Mouse (Mus musculus) kidney, postnatal 14 days (tissue): ENCODE results near the gene Pmvk.
A peak's percentile ranks its signal among the peaks of the same experiment; 100 is the strongest.

Experiments used
- DNase-seq: peaks from one replicate; pipeline ENCODE4 v3.0.0; 2022; ENCODE audit warnings: mixed read lengths

The Pmvk gene

DNA sequence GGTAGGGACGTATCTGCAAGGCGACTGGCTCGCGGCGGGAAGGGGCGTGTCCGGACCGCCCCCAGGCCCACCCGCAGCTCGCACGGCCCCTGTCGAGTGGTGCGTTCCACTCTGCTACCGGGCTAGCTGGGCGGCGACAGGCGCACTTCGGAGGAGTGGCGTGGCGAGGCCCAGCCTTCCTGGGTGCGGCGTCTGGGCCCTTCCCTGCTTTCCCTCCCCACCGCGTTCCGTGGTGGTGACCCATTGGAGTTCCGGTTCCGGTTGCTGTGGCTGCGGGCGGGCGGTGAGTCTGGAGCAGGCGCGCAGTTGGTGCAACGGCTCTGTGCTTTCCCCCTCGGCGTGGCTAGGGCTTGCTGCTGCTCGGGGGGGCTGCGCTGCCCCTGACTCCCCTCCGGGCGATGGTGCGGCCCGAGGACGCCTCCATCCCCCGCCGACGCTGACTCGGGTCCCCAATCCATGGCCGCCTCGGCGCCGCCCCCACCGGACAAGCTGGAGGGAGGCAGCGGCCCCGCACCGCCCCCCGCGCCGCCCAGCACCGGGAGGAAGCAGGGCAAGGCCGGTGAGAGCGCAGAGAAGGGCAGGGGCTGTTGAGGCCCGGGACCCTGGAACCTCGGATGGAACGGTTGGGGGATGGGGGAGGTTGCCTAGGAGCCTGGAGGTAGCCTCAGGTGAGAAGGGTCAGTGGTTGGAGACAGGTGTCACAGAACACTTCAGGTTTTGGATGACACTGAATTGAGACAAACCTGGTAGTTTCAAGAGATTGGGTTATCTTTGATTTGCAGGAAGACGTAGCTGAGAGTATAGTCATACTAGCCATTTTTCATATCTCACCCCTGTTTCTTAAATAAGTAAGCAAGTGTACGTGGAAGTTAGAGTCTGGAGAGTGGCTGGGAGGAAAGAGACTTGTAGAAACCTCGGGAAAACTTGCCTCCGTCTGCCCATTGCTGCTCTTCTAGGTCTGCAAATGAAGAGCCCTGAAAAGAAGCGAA lies 23.9 kb upstream of the Pmvk start, which contains the start of gene Pygo2:
TSS of gene Pygo2 (plus strand) at position 44 of the 989 bp plus-strand sequence.
- peak; percentile 97 for DNase-seq

- no peak for DNase-seq
Measured at GRCm38 (mm10) chr3:89432606-89433005, 21.7 kb upstream of the Pmvk start.

DNA sequence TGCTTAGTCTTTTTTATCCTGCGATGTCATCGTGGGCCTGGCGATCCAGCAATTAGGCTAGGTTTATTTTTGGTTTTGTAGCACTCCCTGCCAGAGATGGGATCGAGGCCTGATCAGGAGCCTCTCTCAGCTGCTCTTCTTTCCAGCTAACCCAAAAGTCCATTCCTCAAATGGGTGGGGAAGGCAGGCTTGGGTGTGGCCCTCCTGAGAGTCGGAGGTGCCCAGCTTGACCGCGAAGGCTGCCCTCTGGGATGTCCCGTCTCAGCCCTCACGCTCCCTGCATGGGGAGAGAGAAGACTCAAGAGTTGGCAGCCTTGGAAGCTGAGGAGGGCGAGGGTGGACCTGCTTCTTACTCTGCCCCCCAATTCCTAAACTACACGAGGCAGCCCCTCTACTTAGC lies 19.8 kb upstream of the Pmvk start:
- DNase-seq = no peak

- DNase-seq = no peak
Measured at GRCm38 (mm10) chr3:89435041-89435440, 19.3 kb upstream of the Pmvk start.

GRCm38 (mm10) chr3:89436176-89437113 lies 17.9 kb upstream of the Pmvk start, which contains the start of gene Pbxip1:
TSS of gene Pbxip1 (plus strand) at chr3:89436706.
- peak; percentile 86 for DNase-seq

- DNase-seq = peak; percentile 41
Measured at GRCm38 (mm10) chr3:89437269-89437668, 17.1 kb upstream of the Pmvk start.

DNA sequence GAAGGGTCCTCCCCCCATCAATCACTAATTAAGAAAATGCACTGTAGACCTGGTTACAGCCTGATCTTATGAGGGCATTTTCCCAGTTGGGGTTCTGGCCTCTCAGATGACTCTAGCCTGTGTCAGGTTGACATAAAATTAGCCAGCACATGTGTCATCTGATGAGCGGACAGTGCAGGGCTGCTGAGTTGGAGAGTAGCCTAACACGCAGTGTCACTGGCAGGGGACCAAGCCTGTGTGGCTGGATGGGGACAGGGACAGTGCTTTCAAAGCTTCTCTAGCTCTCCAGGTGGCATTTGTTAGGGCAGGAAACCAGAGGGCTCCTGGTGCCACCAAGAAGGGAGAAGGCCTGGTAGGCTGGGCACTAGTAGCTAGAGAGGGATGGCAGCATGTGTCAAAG lies 13.7 kb upstream of the Pmvk start:
- no peak for DNase-seq

GRCm38 (mm10) chr3:89448720-89449537 lies 5.4 kb upstream of the Pmvk start:
- DNase-seq = peak; percentile 82

- DNase-seq = peak; percentile 78
Measured at GRCm38 (mm10) chr3:89449541-89449940, 4.8 kb upstream of the Pmvk start.

DNA sequence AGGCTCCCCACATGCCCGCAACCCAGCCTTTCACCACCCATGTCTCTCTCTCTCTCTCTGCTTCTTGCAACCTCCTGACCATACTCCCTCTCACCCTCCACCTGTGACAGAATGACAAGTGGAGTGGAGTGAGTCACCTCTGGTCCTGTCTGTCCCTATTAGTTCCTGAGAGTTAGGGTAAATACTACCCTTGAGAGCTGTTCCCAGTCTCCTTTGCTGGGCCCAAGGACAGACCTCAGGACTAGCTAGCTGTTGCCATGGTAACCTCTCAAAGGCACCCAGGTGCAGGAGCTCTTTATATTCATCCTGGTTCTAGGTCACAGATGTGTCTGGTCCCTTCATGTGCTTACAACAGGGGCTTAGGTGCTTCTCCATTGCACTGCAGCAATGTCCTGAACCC lies 2.4 kb upstream of the Pmvk start:
- DNase-seq = no peak

- no peak for DNase-seq
Measured at GRCm38 (mm10) chr3:89455786-89456285, 1.5 kb downstream of the Pmvk start.

DNA sequence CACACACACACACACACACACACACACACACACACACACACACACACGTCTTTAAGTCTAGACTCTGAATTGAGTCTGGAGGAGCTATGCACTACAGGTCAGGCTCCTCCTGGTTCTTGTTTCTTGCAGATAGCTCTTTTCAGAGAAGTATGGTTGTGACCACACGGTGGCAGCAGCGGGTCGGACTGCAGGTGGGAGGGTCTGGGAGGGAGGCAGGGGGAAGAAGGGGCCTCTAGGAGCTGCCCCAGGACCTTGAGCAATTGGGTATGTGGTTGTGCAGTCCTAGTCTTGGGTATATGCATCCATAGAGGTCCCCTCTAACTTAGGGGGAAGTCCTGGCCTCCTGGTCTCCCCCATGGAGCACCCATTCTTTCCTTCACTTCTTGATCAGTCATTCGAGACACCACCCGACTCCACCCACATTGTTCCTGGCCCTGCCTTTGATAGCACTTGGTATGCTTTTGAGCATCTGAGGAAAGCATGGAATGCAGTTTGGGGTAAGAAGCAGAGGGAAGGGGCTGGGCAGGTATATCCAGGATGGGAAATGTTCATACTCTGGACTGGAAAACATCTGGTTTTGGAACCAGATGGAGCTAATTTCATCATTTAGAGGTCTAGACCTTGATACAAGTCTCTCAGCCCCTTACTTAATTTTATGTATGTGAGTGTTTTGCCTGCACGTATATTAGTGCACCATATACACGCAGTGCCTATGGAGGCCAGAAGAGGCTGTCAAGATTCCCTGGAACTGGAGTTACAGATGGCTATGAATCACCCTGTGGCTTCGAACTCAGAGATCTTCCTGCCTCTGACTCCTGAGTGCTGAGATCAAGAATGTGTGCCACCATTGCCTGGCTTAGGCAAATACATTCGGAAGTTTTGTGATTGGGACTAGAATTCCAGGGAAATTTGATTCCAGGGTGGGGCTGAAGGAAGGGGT lies 2.7 kb downstream of the Pmvk start:
- DNase-seq = peak; percentile 76

GRCm38 (mm10) chr3:89458372-89458964 lies 4.1 kb downstream of the Pmvk start:
- DNase-seq = no peak

GRCm38 (mm10) chr3:89458965-89459807 lies 4.8 kb downstream of the Pmvk start:
- DNase-seq = peak; percentile 95

DNA sequence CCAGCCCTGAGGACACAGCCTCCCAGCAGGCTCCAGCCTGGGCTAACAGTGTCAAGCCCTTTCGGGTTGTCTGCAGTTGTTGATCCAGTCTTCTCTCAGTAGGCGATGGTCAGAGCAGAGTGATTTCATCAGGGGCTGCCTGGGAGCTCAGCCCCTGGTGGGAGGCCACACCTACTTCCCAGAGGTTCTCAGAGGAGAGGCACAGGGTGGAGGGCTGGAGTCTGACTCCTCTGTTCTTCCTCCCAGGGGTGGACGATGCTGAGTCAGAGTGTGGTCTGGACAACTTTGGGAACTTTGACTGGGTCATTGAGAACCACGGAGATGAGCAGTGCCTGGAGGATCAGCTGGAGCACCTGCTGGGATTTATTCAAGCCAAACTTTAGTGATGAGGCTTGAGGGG lies 13.9 kb downstream of the Pmvk start:
- DNase-seq = no peak

DNA sequence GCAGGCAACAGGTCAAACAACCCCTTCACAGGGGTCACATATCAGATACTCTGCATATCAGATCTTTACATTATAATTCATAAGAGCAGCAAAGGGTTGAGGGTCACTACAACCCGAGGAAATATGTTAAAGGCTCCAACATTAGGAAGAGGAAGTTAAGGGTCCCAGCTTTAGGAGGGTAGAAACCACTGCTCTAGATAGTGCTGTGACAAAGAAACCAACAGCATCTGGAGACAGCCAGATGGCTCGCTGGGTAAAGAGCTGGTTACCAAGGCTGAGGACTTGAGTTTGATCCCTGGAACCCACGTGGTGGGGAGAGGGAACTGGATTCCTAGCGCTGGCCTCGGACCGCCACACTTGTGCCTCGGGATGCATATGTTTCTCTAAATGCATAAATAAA lies 17.9 kb downstream of the Pmvk start:
- DNase-seq = no peak

DNA sequence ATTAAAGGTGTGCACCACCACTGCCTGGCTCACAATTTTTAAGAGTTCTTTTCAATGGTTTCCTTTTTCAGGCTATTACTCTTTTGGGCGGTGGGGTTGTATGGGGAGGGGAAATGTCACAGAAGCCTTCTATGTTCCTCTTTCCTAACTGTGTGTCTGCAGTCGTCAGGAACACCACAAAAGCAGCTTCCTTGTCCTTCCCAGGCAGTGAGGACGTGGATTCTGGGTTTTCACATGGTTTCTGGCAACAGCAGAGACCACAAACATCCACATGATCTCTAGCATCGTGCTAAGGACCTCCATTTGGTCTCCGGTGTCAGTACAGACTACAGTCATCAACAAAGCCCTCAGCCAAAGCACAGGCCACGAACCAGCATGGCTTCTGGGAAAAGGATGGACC lies 19.5 kb downstream of the Pmvk start:
- no peak for DNase-seq

- DNase-seq = no peak
Measured at GRCm38 (mm10) chr3:89479055-89479454, 24.7 kb downstream of the Pmvk start.

- no peak for DNase-seq
Measured at GRCm38 (mm10) chr3:89481488-89481887, 27.1 kb downstream of the Pmvk start.

DNA sequence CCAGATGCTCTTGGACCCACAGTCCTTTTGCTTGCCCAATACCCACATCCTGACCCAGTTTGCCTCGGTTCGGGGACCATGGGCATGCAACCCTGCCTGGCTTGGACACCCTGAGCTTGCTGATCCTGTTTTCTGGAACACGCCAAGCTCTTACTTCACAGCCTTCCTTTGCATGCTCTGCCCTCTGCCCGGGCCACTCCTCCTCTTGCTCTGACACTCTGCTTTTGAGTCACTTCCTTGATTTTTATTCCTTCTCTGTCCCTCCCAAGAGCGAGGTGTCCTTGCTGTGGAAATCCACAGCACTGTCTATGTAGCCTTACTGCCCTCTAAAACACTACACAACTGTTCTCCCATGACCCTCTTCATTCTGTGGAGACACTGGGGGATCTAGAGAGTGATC lies 27.9 kb downstream of the Pmvk start:
- no peak for DNase-seq
